Mouse (Mus musculus): Measurements from ENCODE around the gene Gm17416. TPM values are rescaled to one million over a fixed set of nuclear protein-coding genes. Genes with fewer than 3 reads are reported as not detected.

The Gm17416 gene
- 3.0 TPM in 1 of 2 replicates, not detected in the other for polyA plus RNA-seq (2015; fragmentation: Nextera tagmentation; extraction: Ambion mirVana)

DNA sequence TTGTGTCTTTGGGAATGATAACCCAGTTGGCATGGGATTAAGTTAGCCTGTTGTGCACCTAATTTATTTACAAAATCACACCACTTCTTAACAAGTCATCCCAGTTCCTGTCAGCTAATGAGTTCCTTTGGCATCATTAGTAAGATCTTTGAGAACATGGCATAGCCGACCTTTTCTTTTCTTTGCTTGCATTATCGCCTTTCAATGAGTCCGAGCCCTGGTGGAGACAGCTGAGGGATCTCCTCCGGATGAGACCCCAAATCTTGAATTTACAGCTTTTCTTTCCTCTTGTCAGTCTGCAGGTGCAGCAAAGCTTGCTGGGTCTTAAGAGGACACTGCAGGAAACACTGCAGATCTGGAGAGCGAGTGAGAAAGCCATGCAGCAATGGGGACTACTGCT is at the start of gene Gm17416:
TSS of gene Gm17416 (plus strand) at position 301 of the 400 bp plus-strand sequence.
- DNase-seq (ENCODE audit: low spot score): no peak

DNA sequence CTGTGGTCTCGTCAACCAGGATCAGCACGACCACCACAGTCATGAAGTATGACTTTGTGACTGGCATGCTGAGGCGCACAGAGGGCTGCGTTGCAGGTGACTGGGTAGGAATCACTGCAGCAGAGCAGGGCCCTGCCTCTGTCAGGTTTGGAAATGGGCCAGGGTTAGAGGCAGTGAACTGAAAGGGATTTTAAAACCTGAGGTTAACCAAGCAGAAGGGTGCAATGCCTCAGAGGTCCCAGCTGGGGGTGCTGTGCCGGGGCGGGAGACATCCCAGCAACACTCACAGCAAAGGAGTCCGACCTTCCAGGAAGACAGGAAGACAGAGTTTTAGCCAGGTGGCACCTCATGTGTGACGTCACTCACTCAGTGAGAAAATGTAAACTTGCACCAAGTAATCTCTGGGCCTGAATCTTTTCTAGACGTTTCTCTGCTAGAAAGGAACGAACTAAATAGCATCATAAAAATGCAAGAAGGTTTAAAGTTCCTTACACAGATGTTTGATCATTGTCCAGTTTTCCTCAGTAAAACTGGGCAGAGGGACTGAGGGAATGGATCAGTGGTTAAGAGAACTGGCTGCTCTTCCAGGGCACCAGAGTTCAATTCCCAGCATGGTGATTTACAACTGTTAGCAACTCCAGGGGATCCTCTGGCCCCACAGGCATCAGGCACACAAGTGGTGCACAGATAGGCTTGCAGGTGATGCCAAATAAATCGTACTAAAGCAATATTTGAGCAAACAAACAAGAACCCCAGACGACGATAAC is 29.0 kb upstream of the Gm17416 start, which contains the start of gene Defb29:
TSS of gene Defb29 (minus strand) at position 155 of the 767 bp plus-strand sequence.
- no peak for DNase-seq (ENCODE audit: low spot score)

GRCm38 (mm10) chr2:152541979-152542378 is 27.2 kb upstream of the Gm17416 start:
- DNase-seq (ENCODE audit: low spot score): no peak

DNA sequence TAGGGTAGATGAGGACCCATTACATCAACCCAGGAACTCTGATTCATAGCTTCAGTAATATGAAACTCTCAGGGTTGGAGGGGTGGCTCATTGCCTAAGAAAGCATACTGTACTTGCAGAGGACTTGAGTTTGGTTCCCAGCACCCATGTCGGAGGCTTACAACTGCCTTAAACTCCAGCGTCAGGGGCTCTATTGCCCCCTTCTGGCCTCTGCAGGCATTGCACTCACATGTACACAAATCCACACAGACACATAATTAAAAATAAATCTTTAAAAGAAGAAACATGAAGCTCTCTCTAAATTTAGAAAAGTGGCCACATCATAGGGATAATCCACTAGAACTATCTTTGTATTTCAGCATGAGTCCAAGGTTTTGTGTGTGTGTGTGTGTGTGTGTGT is 26.2 kb upstream of the Gm17416 start:
- no peak for DNase-seq (ENCODE audit: low spot score)

DNA sequence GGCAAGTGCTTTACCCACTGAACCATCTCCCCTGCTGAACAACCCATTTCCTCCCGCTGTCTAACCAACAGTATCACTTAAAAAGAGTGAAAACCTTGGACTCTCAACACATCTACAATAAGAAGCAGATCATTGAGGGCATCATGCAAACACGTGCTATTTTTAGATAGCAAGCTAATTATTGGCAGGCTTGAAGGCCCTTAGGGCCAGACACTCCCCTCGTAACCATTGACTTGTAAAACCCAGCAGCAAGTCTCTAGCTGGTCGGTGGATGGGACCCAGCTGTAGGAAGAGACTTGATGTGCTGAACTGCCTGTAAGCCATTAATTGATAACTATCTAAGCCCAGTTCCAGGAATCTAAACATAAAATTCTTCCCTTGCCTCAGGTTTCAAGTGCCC is 25.7 kb upstream of the Gm17416 start:
- no peak for DNase-seq (ENCODE audit: low spot score)

- DNase-seq (ENCODE audit: low spot score): peak; percentile 1
Measured at GRCm38 (mm10) chr2:152544691-152545090, 24.4 kb upstream of the Gm17416 start.

DNA sequence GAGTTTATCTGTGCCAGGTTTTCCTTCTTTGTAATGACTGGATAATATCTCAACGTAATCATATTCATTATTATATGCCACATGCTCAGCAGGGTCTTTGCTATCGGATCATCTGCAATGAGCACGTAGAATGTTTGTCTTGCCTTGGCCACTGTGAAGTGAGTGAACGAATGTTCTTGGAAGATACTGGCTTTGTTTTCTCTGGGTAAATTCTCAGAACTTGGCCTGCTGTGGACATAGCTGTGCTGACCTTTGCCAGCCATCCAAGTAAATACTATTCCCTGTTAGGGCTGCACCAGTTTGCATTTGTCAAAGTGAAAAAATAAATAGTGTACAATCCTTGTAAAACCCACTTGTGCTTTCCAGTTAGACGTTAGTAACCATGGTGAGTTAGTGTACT is 21.0 kb upstream of the Gm17416 start:
- DNase-seq (ENCODE audit: low spot score): no peak

- DNase-seq (ENCODE audit: low spot score): peak; percentile 30
Measured at GRCm38 (mm10) chr2:152553774-152554423, 15.2 kb upstream of the Gm17416 start.

DNA sequence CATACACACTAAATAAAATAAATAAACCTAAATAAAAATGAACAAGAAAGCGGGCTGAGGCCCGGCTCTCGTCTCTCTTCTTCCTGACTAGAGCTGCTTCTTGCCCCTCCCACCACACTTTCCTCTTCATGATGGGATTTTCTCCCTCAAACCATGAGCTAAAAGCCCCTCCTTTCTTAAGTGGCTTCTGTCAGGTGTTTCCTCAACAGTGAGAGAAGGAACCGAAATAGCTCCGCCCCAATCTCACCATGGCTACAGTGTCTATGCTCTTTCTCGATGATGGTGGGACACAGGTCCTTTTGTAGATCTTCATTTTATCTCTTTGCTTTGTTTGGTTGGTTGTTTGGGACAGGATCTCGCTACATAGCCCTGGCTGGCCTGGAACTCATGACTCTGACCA is 12.5 kb upstream of the Gm17416 start:
- no peak for DNase-seq (ENCODE audit: low spot score)

GRCm38 (mm10) chr2:152569881-152570280 is 743 bp downstream of the Gm17416 start:
- DNase-seq (ENCODE audit: low spot score): no peak

GRCm38 (mm10) chr2:152570313-152570712 is 1.2 kb downstream of the Gm17416 start:
- DNase-seq (ENCODE audit: low spot score): no peak

- no peak for DNase-seq (ENCODE audit: low spot score)
Measured at GRCm38 (mm10) chr2:152572114-152572794, 3.1 kb downstream of the Gm17416 start, which contains the start of gene Defb21. Gene Defb21 (plus strand): TSS chr2:152572744.

GRCm38 (mm10) chr2:152573484-152573883 is 4.3 kb downstream of the Gm17416 start:
- DNase-seq (ENCODE audit: low spot score): no peak

- no peak for DNase-seq (ENCODE audit: low spot score)
Measured at GRCm38 (mm10) chr2:152580107-152580506, 11.0 kb downstream of the Gm17416 start, which contains the start of gene Defb19. Gene Defb19 (minus strand): TSS chr2:152580312.

DNA sequence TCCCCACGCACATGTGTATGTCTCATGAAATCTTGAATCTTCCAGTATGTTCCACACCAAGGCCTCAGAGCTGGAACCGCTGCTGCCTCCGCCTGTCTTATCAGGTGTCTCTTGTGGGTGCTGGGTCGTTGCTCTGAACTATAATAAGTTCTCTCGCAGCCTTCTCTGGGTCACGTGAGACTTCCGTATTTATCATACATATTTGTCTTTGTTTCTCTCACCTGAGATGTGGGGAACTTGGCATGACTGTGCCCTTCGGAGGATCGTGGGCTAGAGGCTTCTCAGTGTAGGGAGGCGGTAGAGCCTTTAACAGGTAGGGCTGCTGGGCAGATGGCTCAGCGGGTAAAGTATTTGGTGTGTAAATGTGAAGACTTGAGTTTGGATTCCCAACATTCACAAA is 11.5 kb downstream of the Gm17416 start:
- no peak for DNase-seq (ENCODE audit: low spot score)

DNA sequence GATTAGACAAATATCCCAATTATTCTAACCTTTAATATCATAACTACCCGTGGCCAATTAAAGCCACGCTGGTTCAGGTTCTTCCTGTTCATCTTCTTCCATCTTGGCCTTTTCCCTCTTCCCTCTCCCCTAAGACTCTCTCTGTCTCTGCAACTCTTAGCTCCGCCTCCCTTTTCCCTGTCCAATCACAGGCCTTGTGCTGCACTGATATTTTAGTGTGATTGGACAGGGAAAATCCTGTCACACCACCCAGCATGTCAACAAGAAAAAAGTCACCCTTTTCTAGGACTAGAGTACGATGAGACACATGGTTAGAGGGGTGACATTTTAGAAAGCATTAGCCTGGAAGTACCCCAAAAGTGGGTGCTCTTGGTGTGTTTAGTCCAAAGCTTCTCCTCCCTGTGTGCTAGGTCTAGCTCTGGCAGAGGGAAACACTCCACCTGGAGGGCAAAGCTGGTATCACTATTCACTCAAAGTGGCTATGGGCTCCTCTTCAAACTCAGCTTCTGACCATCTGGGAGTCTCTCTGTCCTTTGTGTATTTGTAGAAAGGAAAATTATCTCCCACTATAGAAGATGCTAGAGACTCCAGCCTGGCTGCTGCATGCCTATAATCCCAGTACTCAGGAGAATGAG is 17.9 kb downstream of the Gm17416 start:
- peak; percentile 23 for DNase-seq (ENCODE audit: low spot score)

- no peak for DNase-seq (ENCODE audit: low spot score)
Measured at GRCm38 (mm10) chr2:152588450-152588849, 19.3 kb downstream of the Gm17416 start.

DNA sequence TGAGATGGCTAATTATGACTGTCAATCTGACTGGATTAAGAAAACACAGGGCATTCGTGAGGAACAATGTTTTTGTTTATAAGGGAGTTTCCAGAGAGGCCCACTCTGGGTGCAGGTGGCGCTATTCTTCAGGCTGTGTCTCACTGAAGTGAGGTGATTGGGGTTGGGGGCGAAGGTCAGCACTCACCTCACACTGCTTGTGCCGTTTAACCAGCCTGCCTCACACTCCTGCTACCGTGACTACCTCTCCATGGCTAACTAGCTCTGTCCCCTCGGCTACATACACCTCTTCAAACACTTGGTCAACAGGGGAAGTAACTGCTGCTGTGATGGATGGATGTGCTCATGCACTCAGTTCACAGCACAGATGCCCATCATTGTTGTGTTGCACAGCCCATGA is 19.9 kb downstream of the Gm17416 start:
- no peak for DNase-seq (ENCODE audit: low spot score)

DNA sequence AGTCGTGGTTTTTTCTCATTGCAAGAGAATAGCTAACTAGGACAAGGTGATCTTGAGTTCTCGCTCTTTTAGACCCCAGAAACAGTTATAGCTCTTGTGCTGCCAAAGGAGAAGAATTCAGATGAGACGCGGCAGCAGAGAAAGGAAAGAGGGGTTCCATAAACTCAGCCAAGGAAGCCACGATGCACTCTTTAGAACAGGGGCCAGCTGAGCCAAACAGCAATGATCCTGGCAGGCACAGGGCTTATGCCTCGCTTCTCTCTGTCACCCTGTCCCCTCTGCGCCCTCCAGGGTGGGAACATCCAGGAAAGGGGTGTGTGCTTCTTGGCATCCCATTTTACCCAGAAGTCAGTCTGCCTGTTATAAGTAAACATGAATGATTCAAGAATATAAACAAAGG is 30.2 kb downstream of the Gm17416 start, which contains the start of gene Defb45:
TSS of gene Defb45 (minus strand) at position 101 of the 400 bp plus-strand sequence.
- no peak for DNase-seq (ENCODE audit: low spot score)

DNA sequence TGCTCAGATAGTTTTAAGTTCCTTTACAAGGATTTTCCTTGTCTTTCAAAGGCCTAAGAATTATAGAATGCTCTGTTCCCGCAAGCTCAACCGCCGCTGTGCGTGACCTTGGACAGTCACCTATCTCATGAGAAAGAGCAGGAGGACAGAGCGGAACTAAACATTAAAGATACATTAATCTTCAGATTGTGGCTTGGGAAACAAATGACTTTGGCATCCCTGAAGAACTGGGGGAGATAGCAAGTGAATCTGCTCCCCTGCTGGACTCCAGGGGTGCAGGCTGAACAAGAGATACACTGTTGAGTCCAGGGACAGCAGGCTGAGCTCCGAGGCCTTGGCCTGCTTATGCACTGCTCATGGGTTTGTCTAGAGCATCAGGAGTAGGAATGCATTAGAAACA is 30.9 kb downstream of the Gm17416 start:
- no peak for DNase-seq (ENCODE audit: low spot score)

GRCm38 (mm10) chr2:152601275-152601960 is 32.3 kb downstream of the Gm17416 start:
- DNase-seq (ENCODE audit: low spot score): no peak

Data from thymus, postnatal 0 days (tissue).